Mouse (Mus musculus) hindbrain, embryonic 14.5 days (tissue): ENCODE measurements at regions not wholly inside any gene's neighbourhood (a gene's known extent, or its start where the extent isn't known, plus 50 kb on each side); places are given as distances from the start of the nearest gene placed in this dataset.

ENCODE experiments used
- ATAC-seq: fragments of 200-750 bp; cut with Nextera tagmentation; 2 replicates; pipeline ENCODE4 v1.8.0; 2017; ENCODE audit warnings: moderate number of reproducible peaks, mild to moderate bottlenecking, moderate TSS enrichment, moderate library complexity; ENCODE audit not compliant: low FRiP score
- DNase-seq: peaks from one replicate; pipeline ENCODE4 v3.0.0-alpha.2; 2015; ENCODE audit warnings: low spot score
- H3K27ac ChIP-seq: fragments of 300-500 bp; sonication (generic); 2 replicates; pipeline ENCODE4 v1.5.1; 2014; ENCODE audit warnings: mild to moderate bottlenecking, moderate library complexity
- H3K27me3 ChIP-seq: fragments of 300-500 bp; sonication (generic); 2 replicates; pipeline ENCODE4 v1.6.1; 2014; ENCODE audit warnings: mild to moderate bottlenecking, low read length, mixed read lengths; ENCODE audit not compliant: control insufficient read depth, insufficient read depth
- H3K36me3 ChIP-seq: fragments of 300-500 bp; sonication (generic); replicated peaks from 2 replicates; pipeline ENCODE4 v1.6.1; 2014; ENCODE audit not compliant: control insufficient read depth, insufficient read depth
- H3K4me1 ChIP-seq: fragments of 300-500 bp; sonication (generic); replicated peaks from 2 replicates; pipeline ENCODE4 v1.6.1; 2014; ENCODE audit warnings: antibody characterized with exemption, low read length, mixed read lengths; ENCODE audit not compliant: control insufficient read depth, insufficient read depth
- H3K4me2 ChIP-seq: fragments of 300-500 bp; sonication (generic); replicated peaks from 2 replicates; pipeline ENCODE4 v1.6.1; 2014; ENCODE audit warnings: mild to moderate bottlenecking, moderate library complexity
- H3K4me3 ChIP-seq: fragments of 300-500 bp; sonication (generic); replicated peaks from 2 replicates; pipeline ENCODE4 v1.5.1; 2014; ENCODE audit warnings: mild to moderate bottlenecking, low read length
- H3K9ac ChIP-seq: fragments of 300-500 bp; sonication (generic); 2 replicates; pipeline ENCODE4 v1.6.1; 2014
- H3K9me3 ChIP-seq: fragments of 300-500 bp; sonication (generic); 2 replicates; pipeline ENCODE4 v1.6.1; 2016; ENCODE audit warnings: low read length; ENCODE audit not compliant: control insufficient read depth
- WGBS: fragments of 180-500 bp; shearing (Covaris S2); extraction: QIAGEN DNeasy Blood & Tissue Kit; methylation state at CpG from one replicate; pipeline ENCODE4 v1.1.7; 2014; 5-methylcytosine and 5-hydroxymethylcytosine counted together

GRCm38 (mm10) chr2:47263690-47264089 is 1550.2 kb upstream of the Acvr2a start:
- no peak overlapping the region for H3K9ac ChIP-seq
- no peak overlapping the region for H3K4me2 ChIP-seq
- DNase-seq, result no peak
- no peaks in the 10 kb centered on the region for H3K36me3 ChIP-seq
- H3K9me3 ChIP-seq, result no peaks in the 10 kb centered on the region
- H3K4me1 ChIP-seq, result no peaks in the 10 kb centered on the region
- ATAC-seq, result no peak
- no peaks in the 10 kb centered on the region for H3K27me3 ChIP-seq
- H3K27ac ChIP-seq, result no peak overlapping the region
- H3K4me3 ChIP-seq, result no peak overlapping the region

- no peak overlapping the region for H3K4me2 ChIP-seq
- no peaks in the 10 kb centered on the region for H3K36me3 ChIP-seq
- H3K9me3 ChIP-seq, result no peaks in the 10 kb centered on the region
- no peak overlapping the region for H3K9ac ChIP-seq
- whole genome bisulfite sequencing, result 85% methylated on average over 2 of the region's 2 CpGs
- H3K4me1 ChIP-seq, result no peaks in the 10 kb centered on the region
- no peaks in the 10 kb centered on the region for H3K27me3 ChIP-seq
- no peak overlapping the region for H3K4me3 ChIP-seq
- no peak for DNase-seq
- H3K27ac ChIP-seq, result no peak overlapping the region
- no peak for ATAC-seq
Measured at GRCm38 (mm10) chr2:47265901-47266300, 1548.0 kb upstream of the Acvr2a start.

GRCm38 (mm10) chr2:47295546-47295945 is 1518.4 kb upstream of the Acvr2a start:
- no peaks in the 10 kb centered on the region for H3K9me3 ChIP-seq
- H3K27ac ChIP-seq, result no peak overlapping the region
- WGBS, result 44% methylated on average over 3 of the region's 3 CpGs
- H3K4me3 ChIP-seq, result no peak overlapping the region
- no peaks in the 10 kb centered on the region for H3K27me3 ChIP-seq
- ATAC-seq (no peak), DNase-seq (peak; percentile 78)
- H3K4me1 ChIP-seq, result no peaks in the 10 kb centered on the region
- H3K4me2 ChIP-seq, result no peak overlapping the region
- no peak overlapping the region for H3K9ac ChIP-seq
- H3K36me3 ChIP-seq, result no peaks in the 10 kb centered on the region

- 81% methylated on average over 6 of the region's 6 CpGs for WGBS
- no peak for ATAC-seq
- H3K4me3 ChIP-seq, result no peak overlapping the region
Measured at GRCm38 (mm10) chr2:47302056-47302455, 1511.9 kb upstream of the Acvr2a start.

GRCm38 (mm10) chr2:47330574-47330973 is 1483.3 kb upstream of the Acvr2a start:
- 58% methylated on average over 1 of the region's 1 CpGs for WGBS

More at GRCm38 (mm10) chr2:47302056-47302455, 1511.9 kb upstream of the Acvr2a start:
- Histone ChIP-seq H3K9me3 (no peaks in the 10 kb centered on the region), H3K36me3 (no peaks in the 10 kb centered on the region), H3K27ac (no peak overlapping the region), H3K4me2 (no peak overlapping the region), H3K9ac (no peak overlapping the region), H3K27me3 (no peaks in the 10 kb centered on the region), H3K4me1 (no peaks in the 10 kb centered on the region)
- no peak for DNase-seq

GRCm38 (mm10) chr2:47334406-47335113 is 1479.3 kb upstream of the Acvr2a start:
- H3K36me3 ChIP-seq, result no peaks in the 10 kb centered on the region
- H3K9ac ChIP-seq, result no peak overlapping the region
- H3K27ac ChIP-seq, result no peak overlapping the region
- H3K4me1 ChIP-seq, result no peaks in the 10 kb centered on the region
- peak; percentile 50 for DNase-seq
- no peak overlapping the region for H3K4me3 ChIP-seq
- ATAC-seq, result peak; percentile 48; the same call in 1 of the 2 replicates
- no peaks in the 10 kb centered on the region for H3K27me3 ChIP-seq
- 34% methylated on average over 8 of the region's 8 CpGs for WGBS
- H3K4me2 ChIP-seq, result no peak overlapping the region
- H3K9me3 ChIP-seq, result no peaks in the 10 kb centered on the region

More at GRCm38 (mm10) chr2:47330574-47330973, 1483.3 kb upstream of the Acvr2a start:
- H3K9ac ChIP-seq, result no peak overlapping the region
- no peak overlapping the region for H3K4me2 ChIP-seq
- H3K4me3 ChIP-seq, result no peak overlapping the region
- no peak for ATAC-seq
- H3K27me3 ChIP-seq, result no peaks in the 10 kb centered on the region
- no peaks in the 10 kb centered on the region for H3K36me3 ChIP-seq
- H3K9me3 ChIP-seq, result no peaks in the 10 kb centered on the region
- no peak overlapping the region for H3K27ac ChIP-seq
- no peak for DNase-seq
- H3K4me1 ChIP-seq, result no peaks in the 10 kb centered on the region

- H3K9ac ChIP-seq, result no peak overlapping the region
- no peaks in the 10 kb centered on the region for H3K4me1 ChIP-seq
- no peaks in the 10 kb centered on the region for H3K27me3 ChIP-seq
- H3K27ac ChIP-seq, result no peak overlapping the region
- no peaks in the 10 kb centered on the region for H3K36me3 ChIP-seq
- DNase-seq (no peak), ATAC-seq (no peak)
- no peak overlapping the region for H3K4me2 ChIP-seq
- H3K9me3 ChIP-seq, result no peaks in the 10 kb centered on the region
- H3K4me3 ChIP-seq, result no peak overlapping the region
- 91% methylated on average over 1 of the region's 1 CpGs for WGBS
Measured at GRCm38 (mm10) chr2:47363476-47363875, 1450.4 kb upstream of the Acvr2a start.

GRCm38 (mm10) chr2:47368296-47368695 is 1445.6 kb upstream of the Acvr2a start:
- no peak for DNase-seq
- ATAC-seq, result no peak
- Histone ChIP-seq H3K27me3 (no peaks in the 10 kb centered on the region), H3K27ac (no peak overlapping the region), H3K4me3 (no peak overlapping the region), H3K36me3 (no peaks in the 10 kb centered on the region), H3K4me1 (no peaks in the 10 kb centered on the region), H3K9ac (no peak overlapping the region), H3K4me2 (no peak overlapping the region), H3K9me3 (no peaks in the 10 kb centered on the region)
